ENCODE assay signal across 7 mouse cellular contexts in the genomic region with DNA sequence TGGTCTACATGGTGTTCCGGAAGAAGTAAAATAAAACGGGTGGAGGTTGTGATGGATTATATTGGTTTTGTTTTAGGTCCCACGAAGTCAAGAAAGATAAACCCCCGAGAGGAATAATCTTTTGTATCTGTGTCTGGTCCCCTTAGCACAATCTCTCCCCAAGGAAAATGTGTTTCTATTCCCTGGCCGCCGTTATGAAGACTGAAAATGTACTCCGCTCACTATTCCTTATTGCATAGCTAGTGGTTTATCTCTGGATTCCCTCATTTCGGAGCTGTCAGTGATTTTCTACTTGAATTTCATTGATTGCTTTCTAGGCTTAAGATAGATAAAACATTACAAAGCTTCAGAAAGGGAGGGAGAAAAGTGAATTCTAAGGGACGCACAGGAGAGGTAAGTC. TPM values are rescaled to one million over a fixed set of nuclear protein-coding genes. Genes with fewer than 3 reads are reported as not detected.
DNase-seq lines count a peak whose midpoint lies in the region; ATAC-seq and TF ChIP-seq lines count a peak whose summit lies in the region.

No protein-coding gene starts in this region.

- peaks cover 12% of the 10 kb centered on the region for H3K4me1 ChIP-seq in lung, embryonic 15.5 days
- H3K4me1 ChIP-seq in embryonic fibroblast, embryonic 13.5 days (ENCODE audit: control insufficient read depth, insufficient read depth, low read length), result no peaks in the 10 kb centered on the region
- peaks cover 7% of the 10 kb centered on the region for H3K4me1 ChIP-seq in limb, embryonic 12.5 days (replicated peaks)
- H3K4me1 ChIP-seq in stomach, embryonic 15.5 days, result peaks cover 3% of the 10 kb centered on the region; the same call in 1 of the 2 replicates

- peak overlapping the region; percentile 100 for H3K27ac ChIP-seq in lung, embryonic 15.5 days
- H3K27ac ChIP-seq in embryonic fibroblast, embryonic 13.5 days (ENCODE audit: insufficient read depth, low read length), result peak overlapping the region; percentile 74
- peak overlapping the region; percentile 100 for H3K27ac ChIP-seq in limb, embryonic 12.5 days
- H3K27ac ChIP-seq in stomach, embryonic 15.5 days, result peak overlapping the region; percentile 100

- peak overlapping the region; percentile 55 for H3K4me2 ChIP-seq in lung, embryonic 15.5 days
- H3K4me2 ChIP-seq in limb, embryonic 12.5 days, result peak overlapping the region; percentile 60
- peak overlapping the region; percentile 58 for H3K4me2 ChIP-seq in stomach, embryonic 15.5 days

- peak overlapping the region; percentile 51 for H3K9ac ChIP-seq in lung, embryonic 15.5 days
- peak overlapping the region; percentile 35; the same call in 1 of the 2 replicates for H3K9ac ChIP-seq in limb, embryonic 12.5 days (replicated peaks)
- H3K9ac ChIP-seq in stomach, embryonic 15.5 days, result no peak overlapping the region

- DNase-seq in lung, adult 18-20 months, result no peak
- DNase-seq in layer of hippocampus, postnatal 14 days (ENCODE audit: low spot score in 2 of 2), result no peak
- DNase-seq in right cerebral cortex, postnatal 25 days, result no peak

- no peaks in the 10 kb centered on the region for H3K27me3 ChIP-seq in lung, embryonic 15.5 days
- H3K27me3 ChIP-seq in limb, embryonic 12.5 days, result no peaks in the 10 kb centered on the region
- no peaks in the 10 kb centered on the region for H3K27me3 ChIP-seq in stomach, embryonic 15.5 days (replicated peaks)

- H3K36me3 ChIP-seq in lung, embryonic 15.5 days, result no peaks in the 10 kb centered on the region
- H3K36me3 ChIP-seq in limb, embryonic 12.5 days, result no peaks in the 10 kb centered on the region
- H3K36me3 ChIP-seq in stomach, embryonic 15.5 days, result no peaks in the 10 kb centered on the region

- H3K4me3 ChIP-seq in lung, embryonic 15.5 days, result peak overlapping the region; percentile 99
- peak overlapping the region; percentile 28 for H3K4me3 ChIP-seq in embryonic fibroblast, embryonic 13.5 days (ENCODE audit: insufficient read depth, low read length)
- peak overlapping the region; percentile 97 for H3K4me3 ChIP-seq in limb, embryonic 12.5 days (replicated peaks)
- peak overlapping the region; percentile 78 for H3K4me3 ChIP-seq in stomach, embryonic 15.5 days (replicated peaks)

- 6% methylated on average over 9 of the region's 9 CpGs for WGBS in lung, embryonic 15.5 days
- WGBS in limb, embryonic 12.5 days, result 16% methylated on average over 9 of the region's 9 CpGs
- 6% methylated on average over 9 of the region's 9 CpGs for WGBS in stomach, embryonic 15.5 days

- TF ChIP-seq POLR2A in embryonic fibroblast, embryonic 13.5 days (IDR thresholded peaks at IDR 0.05; ENCODE audit: low read depth, low read length), result no peak

- no peak for TF ChIP-seq CTCF in embryonic fibroblast, embryonic 13.5 days (IDR thresholded peaks at IDR 0.05; ENCODE audit: borderline replicate concordance, insufficient read depth, low read length)

- no peaks in the 10 kb centered on the region for H3K9me3 ChIP-seq in lung, embryonic 15.5 days
- H3K9me3 ChIP-seq in limb, embryonic 12.5 days, result no peaks in the 10 kb centered on the region
- no peaks in the 10 kb centered on the region for H3K9me3 ChIP-seq in stomach, embryonic 15.5 days

- ATAC-seq in lung, embryonic 15.5 days (ENCODE audit: borderline replicate concordance, extremely low read depth, low FRiP score, low TSS enrichment), result no peak
- ATAC-seq in limb, embryonic 12.5 days (ENCODE audit: insufficient number of reproducible peaks, insufficient read depth, low FRiP score, low TSS enrichment, low read depth), result no peak
- no peak for ATAC-seq in stomach, embryonic 15.5 days (ENCODE audit: insufficient read depth, low FRiP score, low read depth)

RNA-seq across cellular contexts. Expression of a gene that starts 1.7 kb away (rescaled TPM):
- polyA plus RNA-seq in lung, embryonic 15.5 days (2015; fragmentation: Nextera tagmentation; extraction: Ambion mirVana), result 15.6 and 16.6 TPM in 2 replicates
- polyA plus RNA-seq in embryonic fibroblast, embryonic 13.5 days (2011; ENCODE audit: insufficient read length, low read depth, missing spikeins), result 95.7 and 110 TPM in 2 replicates
- 23.5 and 29.1 TPM in 2 replicates for polyA plus RNA-seq in limb, embryonic 12.5 days (2016; fragmentation: Nextera tagmentation; extraction: Ambion mirVana)
- 15.2 and 16.3 TPM in 2 replicates for polyA plus RNA-seq in stomach, embryonic 15.5 days (2015; fragmentation: Nextera tagmentation; extraction: Ambion mirVana)
- 100 to 1,000 TPM; 114 to 117 TPM for total RNA-seq in layer of hippocampus, postnatal 14 days (2021)

Comparison
In these comparisons a context has a peak if more than half of its experiments do, and no peak if none do; other contexts are left out.
1. H3K4me3 ChIP-seq: peak in every context shown above with its lines; median percentile 99 in lung, embryonic 15.5 days; 97 in limb, embryonic 12.5 days; 78 in stomach, embryonic 15.5 days; 28 in embryonic fibroblast, embryonic 13.5 days.